Mouse (Mus musculus) CH12F3 (cell line): Measurements from ENCODE around the gene Sp7.

Source experiments
- in situ Hi-C: fragments of 300-500 bp; cut with MboI; formaldehyde crosslinking; loops from 2 replicates; pipeline ENCODE4 v1.14.3; 2020; ENCODE audit warnings: low sequenced_read_pairs

The Sp7 gene

GRCm38 (mm10) chr15:102366733-102367344 lies at the start of gene Sp7:
TSS of gene Sp7 (minus strand) at chr15:102367182.
- in situ Hi-C loops: no loop called here

GRCm38 (mm10) chr15:102413687-102414086 lies 46.7 kb upstream of the Sp7 start:
- in situ Hi-C loops: no loop called here

GRCm38 (mm10) chr15:102411077-102411476 lies 44.1 kb upstream of the Sp7 start:
- in situ Hi-C loops: no loop called here

GRCm38 (mm10) chr15:102409286-102409685 lies 42.3 kb upstream of the Sp7 start:
- in situ Hi-C loops: no loop called here

- in situ Hi-C loops: no loop called here
Observed at GRCm38 (mm10) chr15:102408558-102409130, 41.7 kb upstream of the Sp7 start.

- in situ Hi-C loops: no loop called here
Observed at GRCm38 (mm10) chr15:102407681-102408557, 40.9 kb upstream of the Sp7 start.

GRCm38 (mm10) chr15:102406912-102407580 lies 40.1 kb upstream of the Sp7 start:
- in situ Hi-C loops: no loop called here

- in situ Hi-C loops: no loop called here
Observed at GRCm38 (mm10) chr15:102406196-102406911, 39.4 kb upstream of the Sp7 start.

- in situ Hi-C loops: no loop called here
Observed at GRCm38 (mm10) chr15:102405489-102406195, 38.7 kb upstream of the Sp7 start, which contains the start of gene Sp1. TSS of gene Sp1 (plus strand) at chr15:102406143.

- in situ Hi-C loops: no loop called here
Observed at GRCm38 (mm10) chr15:102404608-102405488, 37.9 kb upstream of the Sp7 start.

- in situ Hi-C loops: no loop called here
Observed at GRCm38 (mm10) chr15:102402210-102402609, 35.2 kb upstream of the Sp7 start.

- in situ Hi-C loops: no loop called here
Observed at GRCm38 (mm10) chr15:102401278-102401677, 34.3 kb upstream of the Sp7 start.

- in situ Hi-C loops: no loop called here
Observed at GRCm38 (mm10) chr15:102400476-102401045, 33.6 kb upstream of the Sp7 start.

GRCm38 (mm10) chr15:102399229-102400221 lies 32.5 kb upstream of the Sp7 start:
- in situ Hi-C loops: no loop called here

- in situ Hi-C loops: no loop called here
Observed at GRCm38 (mm10) chr15:102398629-102399028, 31.6 kb upstream of the Sp7 start.

GRCm38 (mm10) chr15:102395061-102395460 lies 28.1 kb upstream of the Sp7 start:
- in situ Hi-C loops: no loop called here

- in situ Hi-C loops: no loop called here
Observed at GRCm38 (mm10) chr15:102393584-102394014, 26.6 kb upstream of the Sp7 start.
